Mouse (Mus musculus): ENCODE measurements at regions not wholly inside any gene's neighbourhood (a gene's known extent, or its start where the extent isn't known, plus 50 kb on each side); places are given as distances from the start of the nearest gene placed in this dataset.

DNA sequence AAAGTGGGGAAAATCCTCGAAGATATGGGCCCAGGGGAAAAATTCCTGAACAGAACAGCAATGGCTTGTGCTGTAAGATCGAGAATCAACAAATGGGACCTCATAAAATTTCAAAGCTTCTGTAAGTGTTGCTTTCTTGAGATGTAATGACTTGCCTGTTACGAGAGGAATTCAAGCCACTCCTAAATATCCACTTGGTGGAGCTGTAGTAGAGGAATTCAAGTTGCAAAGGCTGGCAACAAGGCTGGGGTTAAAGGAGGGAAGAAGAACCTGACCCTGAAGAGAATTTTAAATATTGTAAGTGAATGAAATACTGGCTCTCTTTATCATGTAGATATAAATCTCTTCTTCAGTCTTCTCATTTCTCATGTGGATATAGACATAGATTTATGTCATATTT is 306.8 kb upstream of the Tenm4 start:
- 41% methylated on average over 3 of the region's 3 CpGs for WGBS
- no peak overlapping the region for H3K4me3 ChIP-seq (ENCODE audit: low read depth, low read length)
- H3K9me3 ChIP-seq (ENCODE audit: control insufficient read depth, low read length): no peaks in the 10 kb centered on the region
- H3K27me3 ChIP-seq (replicated peaks; ENCODE audit: control insufficient read depth, insufficient read depth, low read length): no peaks in the 10 kb centered on the region
- H3K9ac ChIP-seq (ENCODE audit: low read depth, low read length): no peak overlapping the region
- no peak for ATAC-seq (ENCODE audit: low read depth)
- no peak overlapping the region for H3K27ac ChIP-seq (replicated peaks; ENCODE audit: low read depth, low read length)
- DNase-seq (ENCODE audit: low spot score): no peak
- no peak overlapping the region for H3K4me2 ChIP-seq (ENCODE audit: low read depth, low read length)
- H3K4me1 ChIP-seq (ENCODE audit: control insufficient read depth, insufficient read depth, low read length): no peaks in the 10 kb centered on the region
- H3K36me3 ChIP-seq (ENCODE audit: control insufficient read depth, insufficient read depth, low read length): no peaks in the 10 kb centered on the region

DNA sequence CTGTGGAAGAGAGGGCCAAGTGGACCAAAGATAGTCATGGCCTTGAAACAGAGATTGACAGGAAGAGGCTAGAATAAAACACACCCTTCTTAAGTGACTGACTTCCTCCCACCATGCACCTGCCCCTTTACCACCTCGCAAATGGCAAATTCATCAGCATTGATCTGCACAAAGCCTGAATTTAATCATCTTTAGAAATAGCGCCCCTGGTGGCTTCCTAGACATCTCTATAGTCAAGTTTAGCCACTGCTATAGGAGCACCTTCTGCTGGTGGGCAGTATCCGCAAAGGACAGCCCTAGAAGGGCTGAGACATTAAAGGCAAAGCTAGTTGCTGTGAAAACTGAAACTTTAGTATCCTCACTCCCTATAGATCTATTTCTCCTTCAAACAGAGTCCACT is 305.8 kb upstream of the Tenm4 start:
- H3K9ac ChIP-seq (ENCODE audit: low read depth, low read length): no peak overlapping the region
- DNase-seq (ENCODE audit: low spot score): no peak

DNA sequence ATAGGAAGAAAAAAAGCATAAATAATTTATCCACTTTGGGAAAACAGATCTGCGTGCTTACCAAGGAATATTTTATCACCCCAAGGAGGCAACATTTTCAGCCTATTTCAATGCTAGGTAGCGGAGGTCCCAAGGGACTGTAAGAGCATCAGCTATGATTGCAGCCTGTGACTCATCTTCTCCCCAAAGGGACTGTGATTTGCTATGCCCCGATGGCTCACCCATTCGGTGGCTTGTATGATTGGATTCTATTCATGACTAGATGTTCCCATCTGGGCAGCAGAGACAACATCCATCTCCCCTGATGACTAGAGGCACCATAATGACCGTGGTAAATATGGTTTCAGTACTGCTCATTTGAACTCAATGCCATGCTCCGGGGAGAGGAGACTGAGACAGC is 302.3 kb upstream of the Tenm4 start:
- DNase-seq (ENCODE audit: low spot score) (peak; percentile 55), ATAC-seq (ENCODE audit: low read depth) (peak; percentile 91; the same call in 1 of the 2 replicates)
- Histone ChIP-seq H3K9me3 (ENCODE audit: control insufficient read depth, low read length) (peaks cover 4% of the 10 kb centered on the region; the same call in 1 of the 2 replicates), H3K9ac (ENCODE audit: low read depth, low read length) (no peak overlapping the region), H3K27ac (replicated peaks; ENCODE audit: low read depth, low read length) (no peak overlapping the region), H3K4me2 (ENCODE audit: low read depth, low read length) (no peak overlapping the region), H3K4me1 (ENCODE audit: control insufficient read depth, insufficient read depth, low read length) (no peaks in the 10 kb centered on the region), H3K4me3 (ENCODE audit: low read depth, low read length) (no peak overlapping the region), H3K36me3 (ENCODE audit: control insufficient read depth, insufficient read depth, low read length) (no peaks in the 10 kb centered on the region), H3K27me3 (replicated peaks; ENCODE audit: control insufficient read depth, insufficient read depth, low read length) (no peaks in the 10 kb centered on the region)
- WGBS: 77% methylated on average over 6 of the region's 6 CpGs

More for the DNA sequence above, 305.8 kb upstream of the Tenm4 start:
- Histone ChIP-seq H3K4me2 (ENCODE audit: low read depth, low read length) (no peak overlapping the region), H3K27me3 (replicated peaks; ENCODE audit: control insufficient read depth, insufficient read depth, low read length) (no peaks in the 10 kb centered on the region), H3K4me3 (ENCODE audit: low read depth, low read length) (no peak overlapping the region), H3K36me3 (ENCODE audit: control insufficient read depth, insufficient read depth, low read length) (no peaks in the 10 kb centered on the region), H3K4me1 (ENCODE audit: control insufficient read depth, insufficient read depth, low read length) (no peaks in the 10 kb centered on the region), H3K9me3 (ENCODE audit: control insufficient read depth, low read length) (no peaks in the 10 kb centered on the region), H3K27ac (replicated peaks; ENCODE audit: low read depth, low read length) (no peak overlapping the region)
- WGBS: 58% methylated on average over 3 of the region's 3 CpGs
- ATAC-seq (ENCODE audit: low read depth): no peak

DNA sequence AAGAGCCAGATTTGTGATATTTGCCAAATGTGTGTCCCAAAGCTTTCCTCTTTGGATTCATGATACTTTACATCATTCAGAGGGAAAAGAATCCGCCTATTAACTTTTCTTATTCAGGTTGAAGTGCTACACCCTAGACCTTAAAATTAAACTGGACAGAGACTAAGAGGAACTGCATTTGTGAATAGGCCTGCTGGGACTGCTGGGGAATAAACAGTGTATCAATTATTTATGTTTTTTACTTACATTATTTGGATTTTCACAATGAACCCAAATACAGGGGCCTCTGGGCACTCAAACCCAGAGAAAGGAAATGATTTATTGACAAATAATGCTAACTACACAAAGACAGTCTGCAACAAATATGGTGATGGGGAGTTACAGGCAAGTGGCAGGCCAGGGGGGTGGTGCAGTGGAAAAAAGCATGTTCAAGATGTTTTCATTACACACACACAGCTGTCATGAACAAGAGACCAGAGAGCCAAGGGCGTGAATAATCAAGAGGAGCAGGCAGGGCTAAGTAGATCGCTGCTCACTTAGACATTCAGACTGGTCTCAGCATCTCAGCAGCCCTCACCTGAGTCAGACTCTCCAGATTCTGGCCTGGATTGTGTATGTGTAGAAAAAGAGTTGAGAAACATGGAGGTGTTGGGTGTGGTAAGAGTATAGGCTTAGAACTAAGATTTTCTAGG is 290.3 kb upstream of the Tenm4 start:
- Histone ChIP-seq H3K4me1 (ENCODE audit: control insufficient read depth, insufficient read depth, low read length) (no peaks in the 10 kb centered on the region), H3K27me3 (replicated peaks; ENCODE audit: control insufficient read depth, insufficient read depth, low read length) (no peaks in the 10 kb centered on the region), H3K4me2 (ENCODE audit: low read depth, low read length) (no peak overlapping the region), H3K9me3 (ENCODE audit: control insufficient read depth, low read length) (no peaks in the 10 kb centered on the region), H3K27ac (replicated peaks; ENCODE audit: low read depth, low read length) (no peak overlapping the region), H3K9ac (ENCODE audit: low read depth, low read length) (no peak overlapping the region), H3K4me3 (ENCODE audit: low read depth, low read length) (no peak overlapping the region), H3K36me3 (ENCODE audit: control insufficient read depth, insufficient read depth, low read length) (no peaks in the 10 kb centered on the region)
- DNase-seq (ENCODE audit: low spot score) (peak; percentile 12), ATAC-seq (ENCODE audit: low read depth) (no peak)
- 73% methylated on average over 3 of the region's 3 CpGs for WGBS

DNA sequence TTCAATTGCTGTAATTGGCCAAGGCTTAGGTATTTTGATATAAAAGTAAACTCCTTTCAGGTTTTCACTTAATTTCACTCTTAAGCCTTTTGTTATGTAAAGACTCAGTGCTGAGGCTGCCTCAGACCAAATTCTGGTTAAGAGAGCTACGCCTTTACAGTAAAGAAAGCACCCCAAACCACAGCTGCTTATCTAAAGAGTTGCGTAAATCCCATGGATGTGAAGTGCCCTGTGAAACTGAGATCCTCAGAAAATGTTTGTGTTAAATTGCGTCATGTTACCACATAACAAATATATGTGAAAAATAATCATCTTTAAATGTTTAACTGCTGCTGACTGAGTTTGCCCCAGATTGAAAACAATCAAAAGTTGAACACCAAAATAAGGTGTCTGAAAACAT is 269.5 kb upstream of the Tenm4 start:
- DNase-seq (ENCODE audit: low spot score): peak; percentile 43
- WGBS: 72% methylated on average over 3 of the region's 3 CpGs
- no peak overlapping the region for H3K4me3 ChIP-seq (ENCODE audit: low read depth, low read length)
- H3K36me3 ChIP-seq (ENCODE audit: control insufficient read depth, insufficient read depth, low read length): no peaks in the 10 kb centered on the region
- no peaks in the 10 kb centered on the region for H3K9me3 ChIP-seq (ENCODE audit: control insufficient read depth, low read length)
- H3K4me1 ChIP-seq (ENCODE audit: control insufficient read depth, insufficient read depth, low read length): no peaks in the 10 kb centered on the region
- H3K9ac ChIP-seq (ENCODE audit: low read depth, low read length): no peak overlapping the region
- no peak overlapping the region for H3K4me2 ChIP-seq (ENCODE audit: low read depth, low read length)
- no peaks in the 10 kb centered on the region for H3K27me3 ChIP-seq (replicated peaks; ENCODE audit: control insufficient read depth, insufficient read depth, low read length)
- no peak overlapping the region for H3K27ac ChIP-seq (replicated peaks; ENCODE audit: low read depth, low read length)
- ATAC-seq (ENCODE audit: low read depth): no peak

DNA sequence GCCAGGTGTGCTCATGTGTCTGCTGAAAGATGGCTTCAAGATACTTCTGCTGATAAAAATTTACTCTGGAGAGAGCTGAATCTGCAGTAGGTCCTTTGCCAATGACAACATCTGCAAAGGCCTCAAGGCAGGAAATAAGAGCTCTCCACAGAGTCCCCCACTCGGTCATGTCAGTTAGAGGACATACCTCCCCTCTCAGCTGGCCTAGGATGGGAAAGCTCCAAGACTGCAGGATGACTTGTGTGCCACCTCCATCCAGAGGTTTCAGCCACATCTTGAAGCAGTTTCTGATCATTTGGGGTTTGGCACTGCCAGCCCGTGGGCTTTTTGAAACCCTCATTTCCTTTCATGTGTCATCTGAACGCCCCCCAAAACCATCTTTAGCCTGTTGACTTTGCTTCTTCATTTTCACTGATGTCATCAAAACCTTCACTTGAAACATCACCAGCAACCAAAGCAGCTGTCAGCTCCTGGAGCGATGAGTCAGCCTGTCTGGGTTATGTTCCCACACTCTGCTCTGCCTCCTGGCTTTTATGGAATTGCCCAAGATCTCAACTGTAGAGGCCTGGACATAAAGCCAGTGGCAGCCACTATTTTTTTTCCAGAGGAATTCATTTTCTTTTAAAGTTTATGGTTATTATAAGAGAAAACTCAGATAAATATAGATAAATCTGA is 256.5 kb upstream of the Tenm4 start:
- Histone ChIP-seq H3K9me3 (ENCODE audit: control insufficient read depth, low read length) (no peaks in the 10 kb centered on the region), H3K4me1 (ENCODE audit: control insufficient read depth, insufficient read depth, low read length) (peaks cover 7% of the 10 kb centered on the region; the same call in 1 of the 2 replicates), H3K36me3 (ENCODE audit: control insufficient read depth, insufficient read depth, low read length) (no peaks in the 10 kb centered on the region), H3K27ac (replicated peaks; ENCODE audit: low read depth, low read length) (no peak overlapping the region), H3K27me3 (replicated peaks; ENCODE audit: control insufficient read depth, insufficient read depth, low read length) (no peaks in the 10 kb centered on the region), H3K4me2 (ENCODE audit: low read depth, low read length) (no peak overlapping the region), H3K9ac (ENCODE audit: low read depth, low read length) (no peak overlapping the region), H3K4me3 (ENCODE audit: low read depth, low read length) (no peak overlapping the region)
- 43% methylated on average over 4 of the region's 4 CpGs for WGBS
- DNase-seq (ENCODE audit: low spot score) (peak; percentile 79), ATAC-seq (ENCODE audit: low read depth) (peak; percentile 65)

DNA sequence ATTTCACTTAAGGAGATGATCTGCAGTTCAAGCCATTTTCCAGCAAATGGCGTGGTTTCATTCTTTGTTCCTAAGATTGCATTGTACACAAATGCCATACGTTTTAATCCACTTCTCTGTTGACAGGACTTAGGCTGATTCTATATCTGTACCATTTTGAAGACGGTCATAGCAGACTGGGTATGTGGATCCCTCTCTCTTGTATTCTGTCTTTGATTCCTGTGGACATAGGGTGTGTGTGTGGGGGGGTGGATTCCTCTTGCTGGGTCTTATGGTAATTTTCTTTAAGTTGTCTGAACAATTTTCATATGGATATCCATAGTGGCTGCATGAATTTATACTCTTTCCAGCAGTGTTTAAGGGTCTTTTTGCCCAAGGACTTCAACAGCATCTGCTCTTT is 251.1 kb upstream of the Tenm4 start:
- no peaks in the 10 kb centered on the region for H3K9me3 ChIP-seq (ENCODE audit: control insufficient read depth, low read length)
- H3K4me3 ChIP-seq (ENCODE audit: low read depth, low read length): no peak overlapping the region
- H3K9ac ChIP-seq (ENCODE audit: low read depth, low read length): no peak overlapping the region
- H3K27ac ChIP-seq (replicated peaks; ENCODE audit: low read depth, low read length): no peak overlapping the region
- no peak for DNase-seq (ENCODE audit: low spot score)
- ATAC-seq (ENCODE audit: low read depth): no peak
- no peaks in the 10 kb centered on the region; the same call in 1 of the 2 replicates for H3K4me1 ChIP-seq (ENCODE audit: control insufficient read depth, insufficient read depth, low read length)
- no peaks in the 10 kb centered on the region for H3K27me3 ChIP-seq (replicated peaks; ENCODE audit: control insufficient read depth, insufficient read depth, low read length)
- H3K36me3 ChIP-seq (ENCODE audit: control insufficient read depth, insufficient read depth, low read length): no peaks in the 10 kb centered on the region
- H3K4me2 ChIP-seq (ENCODE audit: low read depth, low read length): no peak overlapping the region
- 72% methylated on average over 3 of the region's 3 CpGs for WGBS

DNA sequence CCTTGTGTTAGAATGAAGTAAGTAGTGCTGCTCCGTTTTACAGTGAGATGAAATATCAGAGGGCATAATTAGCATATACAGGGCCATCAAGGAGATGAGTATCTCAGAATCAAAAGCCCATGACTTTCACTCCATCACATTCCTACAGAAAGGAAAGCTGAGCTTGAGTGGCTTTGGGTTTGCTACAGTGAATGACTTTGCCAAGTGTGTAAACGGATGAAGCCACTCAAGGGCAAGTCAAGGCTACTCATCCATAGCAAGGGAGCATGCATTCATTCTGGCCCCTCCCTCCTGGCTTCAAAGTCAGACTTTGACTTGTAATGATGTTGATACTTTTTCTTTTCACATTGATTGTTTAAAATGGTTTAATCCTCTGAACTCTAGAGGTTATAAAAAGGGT is 246.2 kb upstream of the Tenm4 start:
- Histone ChIP-seq H3K27me3 (replicated peaks; ENCODE audit: control insufficient read depth, insufficient read depth, low read length) (no peaks in the 10 kb centered on the region), H3K4me1 (ENCODE audit: control insufficient read depth, insufficient read depth, low read length) (no peaks in the 10 kb centered on the region), H3K4me2 (ENCODE audit: low read depth, low read length) (no peak overlapping the region), H3K36me3 (ENCODE audit: control insufficient read depth, insufficient read depth, low read length) (no peaks in the 10 kb centered on the region), H3K4me3 (ENCODE audit: low read depth, low read length) (no peak overlapping the region), H3K9me3 (ENCODE audit: control insufficient read depth, low read length) (no peaks in the 10 kb centered on the region), H3K9ac (ENCODE audit: low read depth, low read length) (no peak overlapping the region), H3K27ac (replicated peaks; ENCODE audit: low read depth, low read length) (no peak overlapping the region)
- 64% methylated on average over 2 of the region's 2 CpGs for WGBS
- DNase-seq (ENCODE audit: low spot score) (no peak), ATAC-seq (ENCODE audit: low read depth) (no peak)
